Mouse (Mus musculus): ENCODE data around the gene Heatr5a.

DNA sequence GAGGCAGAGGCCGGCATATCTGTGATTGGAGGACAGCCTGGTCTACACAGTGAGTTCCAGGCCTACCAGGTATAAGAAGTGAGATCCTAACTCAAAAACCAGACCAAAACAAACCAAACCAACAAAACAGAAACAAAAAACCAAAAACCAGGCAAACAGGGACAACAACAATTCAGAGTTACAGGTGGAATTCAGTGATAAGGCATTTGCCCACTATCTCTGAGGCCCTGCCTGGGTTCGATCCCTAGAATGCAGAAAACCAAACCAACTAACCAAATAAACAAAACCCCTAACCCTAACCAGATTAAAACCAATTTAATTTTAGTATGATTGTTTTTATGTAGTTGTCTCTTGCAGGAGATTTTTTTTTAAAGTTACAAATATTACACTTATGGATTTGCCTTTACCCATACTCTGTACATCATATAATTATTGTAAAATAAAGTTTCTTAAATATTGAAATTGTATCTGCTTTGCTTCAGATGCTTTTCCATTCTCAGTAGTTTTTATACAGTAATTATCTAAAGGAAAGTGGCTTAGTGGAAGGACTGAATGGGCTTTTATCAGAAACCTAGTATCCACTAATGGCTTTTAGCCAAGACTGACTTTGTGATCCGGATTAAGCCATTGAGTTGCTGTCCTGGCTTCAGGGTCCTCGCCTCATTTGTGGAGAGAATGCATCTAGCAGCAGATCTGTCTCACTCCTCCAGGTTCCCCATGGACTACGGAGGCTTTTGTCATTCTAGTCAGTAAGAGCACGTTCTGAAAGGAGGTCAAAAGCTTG, 128.8 kb downstream of the Heatr5a start:
- TF ChIP-seq CTCF (conservative IDR thresholded peaks at IDR 0.05; ENCODE audit: insufficient read depth, insufficient read length, low read depth, low read length) = no peak
- no peak for TF ChIP-seq POLR2A (IDR thresholded peaks at IDR 0.05; ENCODE audit: low read depth, low read length)

Measured in kidney, adult 2 months (tissue).